Mouse (Mus musculus) liver, embryonic 14.5 days (tissue): ENCODE data around the gene Il6ra.

Experiments used
- CTCF ChIP-seq: IDR thresholded peaks from 2 replicates; pipeline ENCODE4 v1.5.1; 2016; ENCODE audit warnings: antibody characterized with exemption, low read depth, control low read depth
- EP300 ChIP-seq: IDR thresholded peaks from 2 replicates; pipeline ENCODE4 v1.6.1; 2016; ENCODE audit warnings: antibody characterized with exemption, low read depth

DNA sequence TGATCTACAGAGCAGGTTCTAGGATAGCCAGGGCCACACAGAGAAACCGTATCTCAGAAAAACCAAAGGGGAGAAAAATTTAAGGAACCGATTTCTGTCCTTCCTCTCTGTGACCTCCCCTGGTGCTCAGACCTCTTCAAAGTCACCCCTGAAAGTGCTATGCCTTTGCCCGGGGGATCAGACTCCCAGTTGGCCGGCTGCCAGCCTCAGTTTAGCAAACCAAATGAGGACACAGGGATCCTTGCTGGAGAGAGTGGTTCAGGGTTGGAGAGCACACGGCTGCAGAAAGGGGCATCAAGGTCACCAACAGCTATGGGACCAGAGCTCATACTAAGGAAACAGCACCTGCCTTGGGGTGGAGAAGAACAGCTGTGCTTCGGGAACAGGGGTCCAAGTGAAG, 48.0 kb downstream of the Il6ra start:
- TF ChIP-seq EP300 = no peak
- TF ChIP-seq CTCF = no peak
